Mouse (Mus musculus) brain, embryonic 14.5 days (tissue): Measurements from ENCODE around the gene Fkbp5.

Source experiments
- CTCF ChIP-seq: fragments of 200-500 bp; IDR thresholded peaks from 2 replicates; pipeline ENCODE4 v1.5.1; 2012; ENCODE audit warnings: inconsistent platforms, mild to moderate bottlenecking, moderate library complexity, borderline replicate concordance; ENCODE audit not compliant: insufficient read depth, insufficient read length; ENCODE audit errors: extremely low read depth
- POLR2A ChIP-seq: fragments of 200-500 bp; IDR thresholded peaks from 2 replicates; pipeline ENCODE4 v1.6.1; 2012; ENCODE audit warnings: mild to moderate bottlenecking, inconsistent platforms, borderline replicate concordance; ENCODE audit not compliant: poor library complexity, insufficient read depth, insufficient read length, severe bottlenecking; ENCODE audit errors: extremely low read depth

DNA sequence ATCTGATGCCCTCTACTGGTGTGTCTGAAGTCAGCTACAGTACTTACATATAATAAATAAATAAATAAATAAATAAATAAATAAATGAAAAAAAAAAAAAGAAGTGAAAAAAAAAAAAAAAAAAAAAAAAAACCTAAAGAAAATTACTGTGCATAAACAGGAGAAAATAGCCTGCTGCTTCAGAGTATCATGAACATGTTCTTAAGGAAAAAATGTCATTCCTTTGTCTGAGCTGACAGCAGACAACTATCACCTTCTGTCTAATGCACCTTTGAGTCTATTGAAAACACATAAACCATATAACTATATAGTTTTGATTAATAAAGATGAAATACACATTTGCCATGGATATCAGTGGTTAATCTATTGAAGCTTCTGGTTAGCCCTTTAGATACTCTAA is 40.9 kb downstream of the Fkbp5 start:
- TF ChIP-seq CTCF: no peak
- TF ChIP-seq POLR2A: no peak
